Mouse (Mus musculus) brain, embryonic 14.5 days (tissue): ENCODE results near the gene Tmem245. TPM values are rescaled to one million over a fixed set of nuclear protein-coding genes. Genes with fewer than 3 reads are reported as not detected.

Experiments
- DNase-seq: peaks from one replicate; pipeline ENCODE4 v3.0.0-alpha.2; 2011; ENCODE audit warnings: low read depth
- CTCF ChIP-seq: fragments of 200-500 bp; IDR thresholded peaks from 2 replicates; pipeline ENCODE4 v1.5.1; 2012; ENCODE audit warnings: inconsistent platforms, mild to moderate bottlenecking, moderate library complexity, borderline replicate concordance; ENCODE audit not compliant: insufficient read depth, insufficient read length; ENCODE audit errors: extremely low read depth
- POLR2A ChIP-seq: fragments of 200-500 bp; IDR thresholded peaks from 2 replicates; pipeline ENCODE4 v1.6.1; 2012; ENCODE audit warnings: mild to moderate bottlenecking, inconsistent platforms, borderline replicate concordance; ENCODE audit not compliant: poor library complexity, insufficient read depth, insufficient read length, severe bottlenecking; ENCODE audit errors: extremely low read depth
- polyA plus RNA-seq: library from polyadenylated mRNA; depleted of rRNA; stranded (reverse); fragments of >200 nt; gene quantifications from 2 replicates; pipeline ENCODE4 v1.2.3, GENCODE M21; 2012

The Tmem245 gene
- polyA plus RNA-seq, 1 experiment, result 11.4 TPM

- no peak for DNase-seq
- TF ChIP-seq POLR2A (no peak), CTCF (no peak)
Measured at GRCm38 (mm10) chr4:56926971-56927370, 20.3 kb downstream of the Tmem245 start.

DNA sequence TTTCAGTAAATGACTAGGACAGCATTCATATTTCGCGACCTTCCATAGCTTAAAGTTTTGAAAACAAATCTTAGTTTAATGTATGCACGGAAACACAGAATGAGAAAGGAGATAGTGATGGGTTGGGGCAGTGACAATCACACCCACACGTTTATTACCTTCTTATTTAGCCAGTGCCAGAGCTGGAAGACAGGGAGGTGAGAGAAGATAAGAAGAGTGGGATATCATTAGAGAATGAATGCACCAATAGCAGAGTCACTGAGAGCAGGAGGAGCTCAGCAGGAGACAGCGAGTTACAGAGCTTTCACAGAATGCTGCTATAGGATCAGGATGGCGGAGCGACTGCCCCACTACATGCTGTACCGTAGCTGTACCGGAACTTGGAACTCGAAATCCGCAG is 25.0 kb downstream of the Tmem245 start:
- TF ChIP-seq CTCF, result no peak
- TF ChIP-seq POLR2A, result no peak
- DNase-seq, result no peak

- DNase-seq, result no peak
- TF ChIP-seq POLR2A (no peak), CTCF (no peak)
Measured at GRCm38 (mm10) chr4:56915732-56916325, 31.4 kb downstream of the Tmem245 start.

GRCm38 (mm10) chr4:56914761-56915160 is 32.5 kb downstream of the Tmem245 start:
- TF ChIP-seq CTCF (no peak), POLR2A (no peak)
- no peak for DNase-seq

- TF ChIP-seq CTCF (no peak), POLR2A (no peak)
- no peak for DNase-seq
Measured at GRCm38 (mm10) chr4:56914338-56914737, 32.9 kb downstream of the Tmem245 start.

- no peak for DNase-seq
- TF ChIP-seq CTCF (no peak), POLR2A (no peak)
Measured at GRCm38 (mm10) chr4:56912382-56913001, 34.7 kb downstream of the Tmem245 start.

DNA sequence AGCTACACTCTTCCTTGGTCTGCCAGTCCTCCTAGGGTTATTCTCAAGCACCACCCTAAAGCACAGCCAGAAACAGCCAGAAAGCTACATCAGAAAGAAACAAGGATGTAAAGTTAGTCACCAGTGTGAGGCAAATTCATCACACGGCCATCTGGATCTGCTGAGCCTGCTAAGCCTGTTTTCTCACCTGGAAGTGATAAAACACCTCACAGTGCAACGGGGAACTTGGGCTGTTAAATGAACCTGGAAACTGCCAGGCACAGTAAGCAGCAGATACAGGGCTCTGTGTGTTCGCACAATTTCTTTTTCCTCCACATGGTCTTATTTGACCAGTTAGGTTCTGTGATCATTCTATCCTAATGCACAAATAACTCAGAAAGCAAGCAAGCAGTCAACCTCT is 37.7 kb downstream of the Tmem245 start:
- no peak for DNase-seq
- TF ChIP-seq POLR2A, result no peak
- TF ChIP-seq CTCF, result no peak

DNA sequence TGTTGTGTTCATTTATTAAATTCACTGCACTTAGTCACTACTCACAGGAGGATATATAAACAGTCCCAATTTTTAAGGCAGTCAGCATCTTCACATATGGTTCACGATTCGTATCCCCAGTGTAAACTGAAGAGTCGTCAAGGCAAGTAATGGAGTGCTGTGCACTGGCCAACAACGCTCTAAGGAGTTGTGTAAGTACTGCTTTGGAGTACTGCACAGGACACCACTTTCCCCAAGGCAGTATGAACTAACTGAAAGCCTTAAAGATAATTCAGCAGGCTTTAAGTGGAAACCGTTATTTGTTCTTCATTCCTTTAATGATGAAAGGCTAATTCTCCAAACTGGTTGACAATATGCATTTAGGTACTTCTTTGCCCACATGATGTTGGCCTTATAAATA is 39.6 kb downstream of the Tmem245 start:
- no peak for TF ChIP-seq CTCF
- no peak for TF ChIP-seq POLR2A
- DNase-seq, result no peak

- TF ChIP-seq CTCF, result no peak
- TF ChIP-seq POLR2A, result no peak
Measured at GRCm38 (mm10) chr4:56906926-56907325, 40.3 kb downstream of the Tmem245 start.

GRCm38 (mm10) chr4:56905507-56905906 is 41.7 kb downstream of the Tmem245 start:
- DNase-seq, result no peak
- TF ChIP-seq POLR2A (no peak), CTCF (no peak)

More at GRCm38 (mm10) chr4:56906926-56907325, 40.3 kb downstream of the Tmem245 start:
- DNase-seq, result no peak

DNA sequence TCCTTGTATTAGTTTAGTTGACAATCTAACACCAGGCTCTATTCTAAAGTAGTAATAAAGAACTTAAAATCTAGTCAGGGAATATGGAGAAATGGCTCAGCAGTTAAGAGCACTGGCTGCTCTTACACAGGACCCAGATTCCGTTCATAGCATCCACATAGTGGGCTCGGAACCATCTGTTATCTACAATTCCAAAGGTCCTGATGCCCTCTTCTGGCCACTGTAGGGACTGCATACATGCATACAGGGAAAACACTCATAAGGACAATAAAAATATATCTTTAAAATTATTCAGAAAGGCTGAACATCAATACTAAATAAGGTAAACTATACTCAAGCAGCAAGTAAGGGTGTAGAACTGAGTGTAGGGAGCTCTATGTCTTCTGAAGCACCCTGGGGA is 45.6 kb downstream of the Tmem245 start:
- TF ChIP-seq CTCF (0 out of 2 replicates have a peak, but pooled peaks have one; percentile 7), POLR2A (no peak)
- no peak for DNase-seq

DNA sequence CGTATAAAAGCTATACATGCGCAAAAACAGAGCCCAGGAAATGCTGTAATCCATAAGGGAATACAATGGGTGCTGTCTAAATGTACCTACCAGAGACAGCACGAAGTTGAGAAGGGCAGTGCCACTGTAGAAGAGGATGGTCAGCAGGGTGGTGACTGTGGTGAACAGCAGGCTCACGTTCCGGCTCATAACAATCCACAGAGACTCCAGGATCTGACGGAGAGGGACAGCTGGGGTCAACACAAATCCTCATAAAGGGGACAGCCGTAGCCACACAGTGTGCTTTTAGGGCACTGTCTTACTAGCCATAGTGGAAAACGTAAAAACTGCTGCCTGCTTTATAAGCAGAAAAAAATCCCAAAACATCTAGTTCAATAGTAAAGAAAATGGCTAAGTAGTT is 48.0 kb downstream of the Tmem245 start:
- no peak for DNase-seq
- TF ChIP-seq POLR2A (no peak), CTCF (no peak)
